Mouse (Mus musculus) testis, adult 2 months (tissue): ENCODE results near the gene Dnajb11.

Experiments used
- CTCF ChIP-seq: fragments of 200-500 bp; IDR thresholded peaks from 2 replicates; pipeline ENCODE4 v1.5.1; 2012; ENCODE audit warnings: low read depth, mild to moderate bottlenecking, inconsistent platforms, low read length, moderate library complexity; ENCODE audit not compliant: control insufficient read depth, insufficient read depth, insufficient replicate concordance
- POLR2A ChIP-seq: fragments of 200-500 bp; IDR thresholded peaks from 2 replicates; pipeline ENCODE4 v1.6.1; 2012; ENCODE audit warnings: low read depth, mild to moderate bottlenecking, inconsistent platforms, low read length, moderate library complexity; ENCODE audit not compliant: control insufficient read depth

- TF ChIP-seq CTCF: no peak
- TF ChIP-seq POLR2A: no peak
Observed at GRCm38 (mm10) chr16:22848331-22848730, 9.3 kb upstream of the Dnajb11 start.
